Mouse (Mus musculus) bone marrow macrophage, adult 2 months (primary cell): ENCODE results near the gene Gata3.

Experiments
- CTCF ChIP-seq: IDR thresholded peaks from 2 replicates; pipeline ENCODE4 v1.5.1; 2012; ENCODE audit warnings: low read depth, mild to moderate bottlenecking, low read length, moderate library complexity
- POLR2A ChIP-seq: IDR thresholded peaks from 2 replicates; pipeline ENCODE4 v1.6.1; 2012; ENCODE audit warnings: mild to moderate bottlenecking, low read depth, low read length, borderline replicate concordance

- peak; percentile 63 for TF ChIP-seq CTCF
- no peak for TF ChIP-seq POLR2A
Observed at GRCm38 (mm10) chr2:9879493-9879892, 10.3 kb downstream of the Gata3 start.
